Mouse (Mus musculus): ENCODE measurements around the gene Eif4e. TPM values are rescaled to one million over a fixed set of nuclear protein-coding genes. Genes with fewer than 3 reads are reported as not detected.

Gene Eif4e
- polyA plus RNA-seq, 1 experiment: 193 TPM

DNA sequence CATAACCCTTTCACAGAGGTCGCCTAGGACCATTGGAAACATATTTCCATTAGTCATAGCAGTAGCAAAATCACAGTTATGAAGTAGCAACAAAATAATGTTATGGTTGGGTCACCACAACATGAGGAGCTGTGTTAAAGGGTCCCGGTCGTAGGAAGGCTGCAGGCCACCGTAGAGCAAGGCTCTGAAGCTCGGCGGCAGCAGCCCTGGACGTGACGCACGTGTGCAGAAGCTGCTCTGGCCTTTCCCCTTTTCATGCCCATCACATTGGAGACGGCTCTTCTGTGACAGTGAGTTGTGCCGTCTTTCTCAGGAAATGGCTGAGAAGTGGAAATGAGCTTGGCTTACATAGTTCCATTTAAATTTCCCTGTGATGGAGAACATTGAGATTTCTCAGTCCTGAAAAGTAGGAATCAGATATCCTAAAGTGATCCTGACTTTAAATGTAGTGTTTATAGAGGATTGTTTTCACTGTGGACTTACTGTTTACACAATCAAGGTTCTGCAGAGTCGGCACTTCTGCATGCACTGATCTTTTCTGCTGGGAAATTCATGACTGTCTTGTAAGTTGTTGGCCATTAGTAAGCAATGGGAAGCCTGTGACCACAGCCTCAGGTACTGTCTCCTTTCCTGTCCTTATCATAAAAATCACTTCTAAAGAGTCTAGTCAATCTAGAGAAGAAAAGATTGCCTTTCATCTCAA is 5.7 kb downstream of the Eif4e start:
- Histone ChIP-seq H3K27ac (ENCODE audit: control insufficient read depth, insufficient read depth, low read depth, low read length) (no peak overlapping the region), H3K27me3 (ENCODE audit: control insufficient read depth, insufficient read depth, low read length) (no peaks in the 10 kb centered on the region), H3K36me3 (ENCODE audit: control insufficient read depth, insufficient read depth, low read length) (no peaks in the 10 kb centered on the region), H3K4me3 (ENCODE audit: control insufficient read depth, low read depth, low read length) (no peak overlapping the region), H3K4me1 (ENCODE audit: control insufficient read depth, insufficient read depth, low read length) (no peaks in the 10 kb centered on the region; the same call in 1 of the 2 replicates)
- TF ChIP-seq POLR2A (IDR thresholded peaks at IDR 0.05; ENCODE audit: control insufficient read depth, low read depth, low read length): no peak
- TF ChIP-seq CTCF (IDR thresholded peaks at IDR 0.05; ENCODE audit: control insufficient read depth, insufficient read depth, insufficient replicate concordance, low read depth, low read length): no peak

DNA sequence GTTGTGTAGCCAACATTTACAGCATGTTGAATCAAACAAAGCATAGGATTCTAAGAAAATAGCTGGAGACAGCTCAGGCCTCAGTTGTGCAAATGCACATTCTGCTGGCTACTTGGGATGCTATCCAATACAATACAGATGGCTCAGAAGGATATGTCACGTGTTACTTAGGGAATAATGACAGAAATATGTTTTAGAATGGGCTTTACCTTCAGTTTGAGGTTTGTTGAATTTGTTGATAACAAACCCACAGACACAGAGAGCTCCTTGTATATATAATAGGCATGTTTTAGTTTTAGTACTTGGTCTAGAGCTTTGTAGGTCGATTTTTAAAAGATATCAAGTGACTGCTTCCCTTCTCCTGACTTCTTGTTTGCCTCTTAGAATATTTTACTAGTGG is 6.8 kb downstream of the Eif4e start:
- no peak overlapping the region for H3K27ac ChIP-seq (ENCODE audit: control insufficient read depth, insufficient read depth, low read depth, low read length)
- no peaks in the 10 kb centered on the region for H3K27me3 ChIP-seq (ENCODE audit: control insufficient read depth, insufficient read depth, low read length)
- TF ChIP-seq POLR2A (IDR thresholded peaks at IDR 0.05; ENCODE audit: control insufficient read depth, low read depth, low read length) (no peak), CTCF (IDR thresholded peaks at IDR 0.05; ENCODE audit: control insufficient read depth, insufficient read depth, insufficient replicate concordance, low read depth, low read length) (no peak)
- no peak overlapping the region for H3K4me3 ChIP-seq (ENCODE audit: control insufficient read depth, low read depth, low read length)
- H3K4me1 ChIP-seq (ENCODE audit: control insufficient read depth, insufficient read depth, low read length): no peaks in the 10 kb centered on the region; the same call in 1 of the 2 replicates
- H3K36me3 ChIP-seq (ENCODE audit: control insufficient read depth, insufficient read depth, low read length): no peaks in the 10 kb centered on the region

DNA sequence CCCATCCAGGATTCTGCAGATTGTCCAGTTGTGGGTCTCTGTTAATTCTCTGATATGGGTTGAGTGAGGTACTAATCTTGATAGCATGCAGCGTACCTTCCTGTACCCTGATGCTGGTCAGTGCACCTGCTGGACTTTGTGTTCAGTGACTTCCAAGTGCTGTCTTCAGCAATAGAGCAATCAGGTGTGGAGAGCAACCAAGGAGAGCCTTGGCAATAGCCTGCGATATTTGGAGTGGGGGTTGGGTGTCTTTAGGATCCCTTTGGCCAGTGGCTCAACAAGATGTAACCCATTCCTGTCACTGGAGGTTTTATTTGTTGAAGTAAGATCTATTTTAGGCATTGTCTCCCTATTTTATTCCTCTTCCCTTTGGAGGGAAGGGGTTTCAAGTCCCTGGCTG is 10.1 kb downstream of the Eif4e start:
- no peaks in the 10 kb centered on the region for H3K36me3 ChIP-seq (ENCODE audit: control insufficient read depth, insufficient read depth, low read length)
- no peaks in the 10 kb centered on the region for H3K27me3 ChIP-seq (ENCODE audit: control insufficient read depth, insufficient read depth, low read length)
- H3K27ac ChIP-seq (ENCODE audit: control insufficient read depth, insufficient read depth, low read depth, low read length): no peak overlapping the region; the same call in 1 of the 2 replicates
- H3K4me1 ChIP-seq (ENCODE audit: control insufficient read depth, insufficient read depth, low read length): no peaks in the 10 kb centered on the region
- H3K4me3 ChIP-seq (ENCODE audit: control insufficient read depth, low read depth, low read length): no peak overlapping the region
- no peak for TF ChIP-seq CTCF (IDR thresholded peaks at IDR 0.05; ENCODE audit: control insufficient read depth, insufficient read depth, insufficient replicate concordance, low read depth, low read length)

DNA sequence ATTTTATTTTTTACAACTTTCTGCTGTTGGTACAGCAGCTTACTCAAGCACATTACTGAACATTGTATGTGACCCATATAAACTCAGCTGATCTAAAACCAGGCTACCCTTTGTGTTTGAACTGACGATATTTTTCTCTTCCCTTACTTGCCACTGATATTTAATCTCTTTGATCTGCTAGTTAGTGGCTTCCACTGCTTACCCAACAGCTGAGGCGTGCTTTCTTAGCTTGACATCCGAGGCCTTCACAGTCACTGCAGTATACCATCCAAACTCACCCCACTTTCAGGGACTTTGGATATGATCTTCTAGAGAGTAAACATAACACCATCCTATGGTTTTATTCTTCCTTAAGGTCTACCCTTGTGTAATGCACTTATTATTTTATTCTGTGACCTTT is 16.6 kb downstream of the Eif4e start:
- Histone ChIP-seq H3K36me3 (ENCODE audit: control insufficient read depth, insufficient read depth, low read length) (no peaks in the 10 kb centered on the region), H3K4me3 (ENCODE audit: control insufficient read depth, low read depth, low read length) (no peak overlapping the region), H3K27ac (ENCODE audit: control insufficient read depth, insufficient read depth, low read depth, low read length) (no peak overlapping the region), H3K27me3 (ENCODE audit: control insufficient read depth, insufficient read depth, low read length) (no peaks in the 10 kb centered on the region), H3K4me1 (ENCODE audit: control insufficient read depth, insufficient read depth, low read length) (no peaks in the 10 kb centered on the region)
- no peak for TF ChIP-seq CTCF (IDR thresholded peaks at IDR 0.05; ENCODE audit: control insufficient read depth, insufficient read depth, insufficient replicate concordance, low read depth, low read length)
- no peak for TF ChIP-seq POLR2A (IDR thresholded peaks at IDR 0.05; ENCODE audit: control insufficient read depth, low read depth, low read length)

DNA sequence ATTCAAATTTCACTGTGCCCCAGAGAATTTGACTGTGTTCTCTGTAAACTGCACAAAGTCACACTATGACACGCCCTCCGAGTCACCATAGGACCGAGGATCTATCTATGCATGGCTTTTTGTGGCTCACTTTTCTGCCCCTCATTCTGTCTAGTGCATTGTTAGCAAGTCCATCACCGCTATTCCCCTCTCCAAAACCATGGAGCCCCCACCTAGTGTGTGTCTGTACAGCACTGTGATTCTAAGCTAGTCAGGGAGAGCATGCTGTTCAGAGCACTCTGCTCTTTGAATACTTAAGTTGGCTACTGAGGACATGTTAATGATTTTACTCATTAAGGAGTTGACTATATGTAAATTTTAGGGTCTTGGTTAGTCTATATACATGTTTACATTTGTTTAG is 18.1 kb downstream of the Eif4e start:
- Histone ChIP-seq H3K27ac (ENCODE audit: control insufficient read depth, insufficient read depth, low read depth, low read length) (no peak overlapping the region), H3K36me3 (ENCODE audit: control insufficient read depth, insufficient read depth, low read length) (no peaks in the 10 kb centered on the region), H3K4me1 (ENCODE audit: control insufficient read depth, insufficient read depth, low read length) (no peaks in the 10 kb centered on the region), H3K4me3 (ENCODE audit: control insufficient read depth, low read depth, low read length) (no peak overlapping the region), H3K27me3 (ENCODE audit: control insufficient read depth, insufficient read depth, low read length) (no peaks in the 10 kb centered on the region)
- TF ChIP-seq POLR2A (IDR thresholded peaks at IDR 0.05; ENCODE audit: control insufficient read depth, low read depth, low read length): no peak
- no peak for TF ChIP-seq CTCF (IDR thresholded peaks at IDR 0.05; ENCODE audit: control insufficient read depth, insufficient read depth, insufficient replicate concordance, low read depth, low read length)

DNA sequence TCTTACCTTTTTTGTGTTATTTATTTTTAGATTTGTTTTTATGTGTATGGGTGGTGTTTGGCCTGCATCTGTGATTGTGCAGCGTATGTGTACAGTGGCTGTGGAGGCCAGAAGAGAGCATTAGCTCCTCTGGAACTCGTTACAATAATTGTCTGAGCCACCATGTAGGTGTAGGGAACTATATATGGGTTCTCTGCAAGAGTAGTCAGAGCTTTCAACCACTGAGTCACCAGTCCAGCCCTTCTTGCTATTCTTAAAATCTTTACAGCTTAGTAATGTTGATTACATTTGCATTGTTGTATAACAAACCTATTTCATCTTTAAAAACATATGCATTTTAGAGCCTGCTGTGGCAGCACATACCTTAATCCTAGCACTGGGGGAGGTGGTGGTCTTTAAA is 20.7 kb downstream of the Eif4e start:
- TF ChIP-seq POLR2A (IDR thresholded peaks at IDR 0.05; ENCODE audit: control insufficient read depth, low read depth, low read length) (no peak), CTCF (IDR thresholded peaks at IDR 0.05; ENCODE audit: control insufficient read depth, insufficient read depth, insufficient replicate concordance, low read depth, low read length) (no peak)
- Histone ChIP-seq H3K4me1 (ENCODE audit: control insufficient read depth, insufficient read depth, low read length) (no peaks in the 10 kb centered on the region), H3K36me3 (ENCODE audit: control insufficient read depth, insufficient read depth, low read length) (peaks cover 1% of the 10 kb centered on the region), H3K4me3 (ENCODE audit: control insufficient read depth, low read depth, low read length) (no peak overlapping the region), H3K27me3 (ENCODE audit: control insufficient read depth, insufficient read depth, low read length) (no peaks in the 10 kb centered on the region), H3K27ac (ENCODE audit: control insufficient read depth, insufficient read depth, low read depth, low read length) (no peak overlapping the region)

DNA sequence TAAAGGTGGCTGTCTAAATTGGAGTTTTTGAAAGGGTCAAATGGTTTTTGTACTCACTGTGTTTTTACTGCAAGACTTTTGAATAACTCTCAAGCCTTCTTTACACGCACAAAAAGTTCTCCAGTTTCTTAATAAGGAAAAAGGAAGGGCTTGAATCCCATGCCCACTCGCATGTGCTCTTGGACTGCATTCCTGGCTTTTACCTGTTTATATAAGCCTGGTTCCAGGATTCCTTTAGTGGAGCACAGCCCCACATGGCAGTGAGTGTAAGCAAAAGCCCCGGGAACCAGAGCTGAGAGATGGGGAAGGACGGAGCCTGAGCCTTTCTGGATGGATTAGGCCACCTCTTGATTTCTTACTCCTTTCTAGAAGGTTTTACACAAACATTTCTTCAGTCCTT is 23.1 kb downstream of the Eif4e start:
- peaks cover 1% of the 10 kb centered on the region for H3K36me3 ChIP-seq (ENCODE audit: control insufficient read depth, insufficient read depth, low read length)
- TF ChIP-seq POLR2A (IDR thresholded peaks at IDR 0.05; ENCODE audit: control insufficient read depth, low read depth, low read length): no peak
- TF ChIP-seq CTCF (IDR thresholded peaks at IDR 0.05; ENCODE audit: control insufficient read depth, insufficient read depth, insufficient replicate concordance, low read depth, low read length): no peak

More for the DNA sequence above, 23.1 kb downstream of the Eif4e start:
- H3K27ac ChIP-seq (ENCODE audit: control insufficient read depth, insufficient read depth, low read depth, low read length): no peak overlapping the region
- no peak overlapping the region for H3K4me3 ChIP-seq (ENCODE audit: control insufficient read depth, low read depth, low read length)
- no peaks in the 10 kb centered on the region for H3K27me3 ChIP-seq (ENCODE audit: control insufficient read depth, insufficient read depth, low read length)
- no peaks in the 10 kb centered on the region for H3K4me1 ChIP-seq (ENCODE audit: control insufficient read depth, insufficient read depth, low read length)
